Mouse (Mus musculus) testis, adult 2 months (tissue): ENCODE data around the gene Phf21a. TPM values are rescaled to one million over a fixed set of nuclear protein-coding genes. Genes with fewer than 3 reads are reported as not detected.

ENCODE experiments used
- H3K27ac ChIP-seq: fragments of 200-500 bp; 2 replicates; pipeline ENCODE4 v1.5.1; 2012; ENCODE audit warnings: low read depth, low read length; ENCODE audit not compliant: control insufficient read depth, insufficient read depth
- H3K27me3 ChIP-seq: fragments of 200-500 bp; 2 replicates; pipeline ENCODE4 v1.6.1; 2012; ENCODE audit warnings: mild to moderate bottlenecking, low read length, moderate library complexity; ENCODE audit not compliant: control insufficient read depth, insufficient read depth
- H3K36me3 ChIP-seq: fragments of 200-500 bp; 2 replicates; pipeline ENCODE4 v1.6.1; 2012; ENCODE audit warnings: mild to moderate bottlenecking, low read length; ENCODE audit not compliant: control insufficient read depth, insufficient read depth
- H3K4me1 ChIP-seq: fragments of 200-500 bp; 2 replicates; pipeline ENCODE4 v1.6.1; 2012; ENCODE audit warnings: low read length; ENCODE audit not compliant: control insufficient read depth, insufficient read depth
- H3K4me3 ChIP-seq: fragments of 200-500 bp; 2 replicates; pipeline ENCODE4 v1.5.1; 2012; ENCODE audit warnings: low read depth, mild to moderate bottlenecking, low read length, moderate library complexity, mixed read lengths; ENCODE audit not compliant: control insufficient read depth
- CTCF ChIP-seq: fragments of 200-500 bp; IDR thresholded peaks from 2 replicates; pipeline ENCODE4 v1.5.1; 2012; ENCODE audit warnings: low read depth, mild to moderate bottlenecking, inconsistent platforms, low read length, moderate library complexity; ENCODE audit not compliant: control insufficient read depth, insufficient read depth, insufficient replicate concordance
- POLR2A ChIP-seq: fragments of 200-500 bp; IDR thresholded peaks from 2 replicates; pipeline ENCODE4 v1.6.1; 2012; ENCODE audit warnings: low read depth, mild to moderate bottlenecking, inconsistent platforms, low read length, moderate library complexity; ENCODE audit not compliant: control insufficient read depth
- polyA plus RNA-seq: library from polyadenylated mRNA; depleted of rRNA; stranded (reverse); fragments of >200 nt; gene quantifications from 2 replicates; pipeline ENCODE4 v1.2.3, GENCODE M21; 2012

The Phf21a gene
- polyA plus RNA-seq, 1 experiment = 78.4 TPM

- TF ChIP-seq POLR2A (no peak), CTCF (no peak)
- Histone ChIP-seq H3K4me1 (no peaks in the 10 kb centered on the region), H3K36me3 (peaks cover 7% of the 10 kb centered on the region), H3K27ac (no peak overlapping the region), H3K4me3 (no peak overlapping the region), H3K27me3 (no peaks in the 10 kb centered on the region)
Observed at GRCm38 (mm10) chr2:92327601-92328000, 234.7 kb downstream of the Phf21a start.

GRCm38 (mm10) chr2:92328206-92328605 lies 235.3 kb downstream of the Phf21a start:
- no peaks in the 10 kb centered on the region for H3K4me1 ChIP-seq
- no peak overlapping the region for H3K27ac ChIP-seq
- no peak overlapping the region for H3K4me3 ChIP-seq
- no peaks in the 10 kb centered on the region for H3K27me3 ChIP-seq
- no peak for TF ChIP-seq POLR2A
- no peak for TF ChIP-seq CTCF
- peaks cover 7% of the 10 kb centered on the region for H3K36me3 ChIP-seq

GRCm38 (mm10) chr2:92330840-92331239 lies 237.9 kb downstream of the Phf21a start:
- Histone ChIP-seq H3K27me3 (no peaks in the 10 kb centered on the region), H3K4me1 (no peaks in the 10 kb centered on the region), H3K36me3 (peaks cover 7% of the 10 kb centered on the region), H3K4me3 (no peak overlapping the region), H3K27ac (no peak overlapping the region)
- TF ChIP-seq POLR2A = no peak
- peak; percentile 12; the same call in 1 of the 2 replicates for TF ChIP-seq CTCF

GRCm38 (mm10) chr2:92331410-92331809 lies 238.5 kb downstream of the Phf21a start:
- Histone ChIP-seq H3K4me1 (no peaks in the 10 kb centered on the region), H3K27me3 (no peaks in the 10 kb centered on the region), H3K4me3 (no peak overlapping the region), H3K27ac (no peak overlapping the region), H3K36me3 (peaks cover 7% of the 10 kb centered on the region)
- TF ChIP-seq POLR2A = no peak

GRCm38 (mm10) chr2:92331871-92332270 lies 239.0 kb downstream of the Phf21a start:
- Histone ChIP-seq H3K4me1 (no peaks in the 10 kb centered on the region), H3K4me3 (no peak overlapping the region), H3K36me3 (peaks cover 7% of the 10 kb centered on the region), H3K27ac (no peak overlapping the region), H3K27me3 (no peaks in the 10 kb centered on the region)
- no peak for TF ChIP-seq CTCF
- TF ChIP-seq POLR2A = no peak

GRCm38 (mm10) chr2:92342418-92342817 lies 249.5 kb downstream of the Phf21a start:
- no peak for TF ChIP-seq CTCF
- no peak for TF ChIP-seq POLR2A
- H3K27ac ChIP-seq = no peak overlapping the region
- H3K36me3 ChIP-seq = no peaks in the 10 kb centered on the region
- H3K4me1 ChIP-seq = no peaks in the 10 kb centered on the region
- no peak overlapping the region for H3K4me3 ChIP-seq
- H3K27me3 ChIP-seq = no peaks in the 10 kb centered on the region

GRCm38 (mm10) chr2:92347191-92347590 lies 254.3 kb downstream of the Phf21a start:
- no peaks in the 10 kb centered on the region for H3K27me3 ChIP-seq
- no peak for TF ChIP-seq POLR2A
- TF ChIP-seq CTCF = no peak
- no peaks in the 10 kb centered on the region; the same call in 1 of the 2 replicates for H3K4me1 ChIP-seq
- H3K27ac ChIP-seq = no peak overlapping the region
- no peaks in the 10 kb centered on the region; the same call in 1 of the 2 replicates for H3K36me3 ChIP-seq
- H3K4me3 ChIP-seq = no peak overlapping the region
